Comparison of ENCODE assay signal across 9 mouse cellular contexts in genomic region chr14:40957607-40958006, GRCm38 (mm10). TPM values are rescaled to one million over a fixed set of nuclear protein-coding genes. Genes with fewer than 3 reads are reported as not detected.
DNase-seq lines count a peak whose midpoint lies in the region; ATAC-seq lines count a peak whose summit lies in the region.
"Had no signal": no experiment of that assay in that cellular context is flagged by ENCODE, and none has a peak within 500 bp of the region (broad histone marks: within the 10 kb centered on the region; RNA-seq: fewer than 3 reads in every experiment).

No protein-coding gene starts in this region.

- peaks cover 89% of the 10 kb centered on the region for H3K4me1 ChIP-seq in kidney, embryonic 15.5 days
- H3K4me1 ChIP-seq in forebrain, embryonic 16.5 days (replicated peaks; ENCODE audit: control insufficient read depth, insufficient read depth, low read length) = peaks cover 79% of the 10 kb centered on the region
- H3K4me1 ChIP-seq in midbrain, embryonic 14.5 days (ENCODE audit: control insufficient read depth, insufficient read depth, low read length) = peaks cover 63% of the 10 kb centered on the region

- no peak for ATAC-seq in kidney, embryonic 15.5 days (replicated peaks; ENCODE audit: low FRiP score)
- ATAC-seq in forebrain, embryonic 16.5 days = no peak
- no peak for ATAC-seq in midbrain, embryonic 14.5 days (ENCODE audit: low FRiP score, low TSS enrichment)

- DNase-seq in kidney, adult 18-20 months = no peak
- peak; percentile 54 for DNase-seq in brain, adult 2 months (ENCODE audit: low read depth, low spot score)
- DNase-seq in midbrain, embryonic 14.5 days = peak; percentile 69
- no peak for DNase-seq in urinary bladder, postnatal 36 days (ENCODE audit: low spot score in 2 of 2)
- DNase-seq in urinary bladder, postnatal 4 days (ENCODE audit: low spot score in 2 of 2) = no peak
- no peak for DNase-seq in adrenal gland, postnatal 4 days (ENCODE audit: low spot score in 2 of 2)
- DNase-seq: kidney, postnatal 10 days had no signal

- no peak overlapping the region for H3K4me3 ChIP-seq in kidney, embryonic 15.5 days (replicated peaks)
- H3K4me3 ChIP-seq in forebrain, embryonic 16.5 days (replicated peaks; ENCODE audit: low read length) = no peak overlapping the region
- no peak overlapping the region for H3K4me3 ChIP-seq in midbrain, embryonic 14.5 days (replicated peaks; ENCODE audit: low read depth, low read length)

- no peaks in the 10 kb centered on the region for H3K9me3 ChIP-seq in kidney, embryonic 15.5 days (replicated peaks)
- no peaks in the 10 kb centered on the region for H3K9me3 ChIP-seq in forebrain, embryonic 16.5 days (ENCODE audit: control insufficient read depth, low read length)
- H3K9me3 ChIP-seq in midbrain, embryonic 14.5 days (ENCODE audit: control insufficient read depth, low read length) = no peaks in the 10 kb centered on the region

- H3K4me2 ChIP-seq in kidney, embryonic 15.5 days = 0 out of 2 replicates have a peak overlapping the region, but pooled peaks have one; percentile 21
- no peak overlapping the region; the same call in 1 of the 2 replicates for H3K4me2 ChIP-seq in forebrain, embryonic 16.5 days (ENCODE audit: low read length)
- H3K4me2 ChIP-seq in midbrain, embryonic 14.5 days (ENCODE audit: low read length) = no peak overlapping the region

- H3K27ac ChIP-seq in kidney, embryonic 15.5 days = peak overlapping the region; percentile 91
- peak overlapping the region; percentile 73 for H3K27ac ChIP-seq in forebrain, embryonic 16.5 days (ENCODE audit: low read length)
- no peak overlapping the region for H3K27ac ChIP-seq in midbrain, embryonic 14.5 days (replicated peaks; ENCODE audit: low read depth, low read length)

- H3K36me3 ChIP-seq in kidney, embryonic 15.5 days = no peaks in the 10 kb centered on the region
- no peaks in the 10 kb centered on the region for H3K36me3 ChIP-seq in forebrain, embryonic 16.5 days (ENCODE audit: control insufficient read depth, insufficient read depth)
- no peaks in the 10 kb centered on the region for H3K36me3 ChIP-seq in midbrain, embryonic 14.5 days (ENCODE audit: control insufficient read depth, insufficient read depth, low read length)

- 0 out of 2 replicates have a peak overlapping the region, but pooled peaks have one; percentile 10 for H3K9ac ChIP-seq in kidney, embryonic 15.5 days
- H3K9ac ChIP-seq in forebrain, embryonic 16.5 days (replicated peaks; ENCODE audit: low read depth, low read length) = no peak overlapping the region
- no peak overlapping the region for H3K9ac ChIP-seq in midbrain, embryonic 14.5 days (replicated peaks; ENCODE audit: low read length)

- H3K27me3 ChIP-seq in kidney, embryonic 15.5 days = no peaks in the 10 kb centered on the region
- H3K27me3 ChIP-seq in forebrain, embryonic 16.5 days (replicated peaks; ENCODE audit: control insufficient read depth, insufficient read depth, low read length) = no peaks in the 10 kb centered on the region
- no peaks in the 10 kb centered on the region for H3K27me3 ChIP-seq in midbrain, embryonic 14.5 days (ENCODE audit: control insufficient read depth, insufficient read depth, low read length)

- 54% methylated on average over 3 of the region's 3 CpGs for WGBS in kidney, embryonic 15.5 days
- WGBS in forebrain, embryonic 16.5 days = 29% methylated on average over 3 of the region's 3 CpGs
- WGBS in midbrain, embryonic 14.5 days = 47% methylated on average over 3 of the region's 3 CpGs

RNA-seq across cellular contexts. Expression of gene Tspan14, which starts 9.0 kb away (rescaled TPM):
- polyA plus RNA-seq in kidney, embryonic 15.5 days (2015; fragmentation: Nextera tagmentation; extraction: Ambion mirVana) = 109 and 112 TPM in 2 replicates
- 90.0 and 102 TPM in 2 replicates for polyA plus RNA-seq in forebrain, embryonic 16.5 days (2015; fragmentation: Nextera tagmentation; extraction: Ambion mirVana)
- polyA plus RNA-seq in midbrain, embryonic 14.5 days (2014; fragmentation: Nextera tagmentation; extraction: Ambion mirVana) = 57.2 and 79.6 TPM in 2 replicates
- total RNA-seq in adrenal gland, postnatal 4 days (2021) = 10 to 100 TPM; 54.0 to 57.9 TPM

RNA-seq across cellular contexts. Expression of gene Fam213a, which starts 56.0 kb away (rescaled TPM):
- polyA plus RNA-seq in kidney, embryonic 15.5 days (2015; fragmentation: Nextera tagmentation; extraction: Ambion mirVana) = 96.8 and 103 TPM in 2 replicates
- 71.5 and 85.2 TPM in 2 replicates for polyA plus RNA-seq in forebrain, embryonic 16.5 days (2015; fragmentation: Nextera tagmentation; extraction: Ambion mirVana)
- 70.4 and 80.1 TPM in 2 replicates for polyA plus RNA-seq in midbrain, embryonic 14.5 days (2014; fragmentation: Nextera tagmentation; extraction: Ambion mirVana)
- 10 to 100 TPM; 75.5 to 79.0 TPM for total RNA-seq in adrenal gland, postnatal 4 days (2021)

Comparison
In these comparisons a context has a peak if more than half of its experiments do, and no peak if none do; other contexts are left out.
1. DNase-seq: peak in brain, adult 2 months (single experiment) and midbrain, embryonic 14.5 days (single experiment); none in kidney, adult 18-20 months (single experiment), urinary bladder, postnatal 36 days (0 of 2), urinary bladder, postnatal 4 days (0 of 2) and adrenal gland, postnatal 4 days (0 of 2).